ENCODE assay signal across 8 mouse cellular contexts in the genomic region with DNA sequence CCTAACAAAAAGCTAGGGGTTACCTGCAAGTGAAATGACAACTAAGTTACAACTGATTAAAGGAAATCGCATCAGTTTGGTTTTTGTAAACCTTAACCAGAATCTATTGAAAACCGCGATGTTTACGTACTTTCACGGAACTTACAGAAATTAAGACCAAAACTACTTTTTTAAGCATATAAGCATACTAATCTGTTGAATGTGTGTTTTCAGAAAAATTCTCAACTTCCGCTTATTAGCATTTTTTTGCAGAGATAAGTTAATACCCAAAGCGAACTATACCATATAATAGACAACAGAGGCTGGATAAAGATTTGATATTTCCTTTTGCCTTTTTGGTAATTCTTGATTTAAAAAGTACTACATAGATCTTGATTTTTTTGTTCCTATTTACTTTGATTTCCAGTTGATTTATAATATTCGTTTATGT. TPM values are rescaled to one million over a fixed set of nuclear protein-coding genes. Genes with fewer than 3 reads are reported as not detected.
A peak's percentile ranks its signal among the peaks of the same experiment; 100 is the strongest.
DNase-seq lines count a peak whose midpoint lies in the region; ATAC-seq and TF ChIP-seq lines count a peak whose summit lies in the region.

No protein-coding gene starts in this region.

- DNase-seq in heart, adult 11 months, result no peak
- no peak for DNase-seq in ES-E14 (ENCODE audit: low read depth, low spot score)
- DNase-seq in hindbrain, embryonic 11.5 days (ENCODE audit: low spot score), result no peak
- DNase-seq in midbrain, embryonic 11.5 days (ENCODE audit: low spot score, missing footprints), result no peak
- no peak for DNase-seq in adrenal gland, postnatal 10 days
- DNase-seq in gastrocnemius, postnatal 4 days (ENCODE audit: low spot score in 2 of 2), result no peak

- peak overlapping the region; percentile 98 for H3K27ac ChIP-seq in heart, embryonic 15.5 days
- H3K27ac ChIP-seq in ES-E14 (ENCODE audit: insufficient read depth, low read depth, low read length, poor library complexity, severe bottlenecking), result no peak overlapping the region; the same call in 1 of the 2 replicates
- H3K27ac ChIP-seq in hindbrain, embryonic 11.5 days (ENCODE audit: low read depth, low read length), result no peak overlapping the region; the same call in 1 of the 2 replicates
- H3K27ac ChIP-seq in midbrain, embryonic 11.5 days (ENCODE audit: low read depth, low read length), result no peak overlapping the region

- peaks cover 13% of the 10 kb centered on the region for H3K4me1 ChIP-seq in heart, embryonic 15.5 days (replicated peaks)
- peaks cover 0 to 3% of the 10 kb centered on the region in 2 experiments; a peak in 1 of 4 replicates for H3K4me1 ChIP-seq in ES-E14 (ENCODE audit: control insufficient read depth in 2 of 2, insufficient read depth in 2 of 2, low read length in 2 of 2, poor library complexity in 1 of 2)
- H3K4me1 ChIP-seq in hindbrain, embryonic 11.5 days (replicated peaks; ENCODE audit: control insufficient read depth, insufficient read depth, low read length), result no peaks in the 10 kb centered on the region; the same call in 1 of the 2 replicates
- H3K4me1 ChIP-seq in midbrain, embryonic 11.5 days (ENCODE audit: control insufficient read depth, insufficient read depth, low read length), result peaks cover 8% of the 10 kb centered on the region; the same call in 1 of the 2 replicates

- H3K9ac ChIP-seq in heart, embryonic 15.5 days, result peak overlapping the region; percentile 79
- H3K9ac ChIP-seq in ES-E14 (ENCODE audit: insufficient read depth, low read depth, low read length, poor library complexity, severe bottlenecking), result peak overlapping the region; percentile 95; the same call in 1 of the 2 replicates
- H3K9ac ChIP-seq in hindbrain, embryonic 11.5 days (ENCODE audit: low read depth, low read length), result peak overlapping the region; percentile 94
- H3K9ac ChIP-seq in midbrain, embryonic 11.5 days (ENCODE audit: low read length), result peak overlapping the region; percentile 95

- H3K4me3 ChIP-seq in heart, embryonic 15.5 days, result peak overlapping the region; percentile 67
- peak overlapping the region; percentile 95 for H3K4me3 ChIP-seq in ES-E14 (ENCODE audit: insufficient read depth in 1 of 2, low read depth in 1 of 2, low read length in 2 of 2, poor library complexity in 1 of 2, severe bottlenecking in 1 of 2)
- H3K4me3 ChIP-seq in hindbrain, embryonic 11.5 days (ENCODE audit: low read depth, low read length), result peak overlapping the region; percentile 88
- peak overlapping the region; percentile 87 for H3K4me3 ChIP-seq in midbrain, embryonic 11.5 days (ENCODE audit: low read depth, low read length)

- H3K36me3 ChIP-seq in heart, embryonic 15.5 days, result 0 out of 2 replicates have a peak, but pooled peaks cover 4% of the 10 kb centered on the region
- H3K36me3 ChIP-seq in ES-E14 (ENCODE audit: control insufficient read depth, insufficient read depth, low read length, poor library complexity, severe bottlenecking), result no peaks in the 10 kb centered on the region
- H3K36me3 ChIP-seq in hindbrain, embryonic 11.5 days (ENCODE audit: control insufficient read depth, insufficient read depth, low read length), result no peaks in the 10 kb centered on the region
- no peaks in the 10 kb centered on the region for H3K36me3 ChIP-seq in midbrain, embryonic 11.5 days (ENCODE audit: control insufficient read depth, insufficient read depth, low read length)

- WGBS in heart, embryonic 15.5 days, result 13% methylated on average over 8 of the region's 8 CpGs
- 21% methylated on average over 8 of the region's 8 CpGs for WGBS in hindbrain, embryonic 11.5 days
- 18% methylated on average over 8 of the region's 8 CpGs for WGBS in midbrain, embryonic 11.5 days

- in situ Hi-C loops in ES-E14 (cut with MboI; ENCODE audit: low sequenced_read_pairs in 2 of 2, unreplicated experiment in 2 of 2), result no loop called here

- no peaks in the 10 kb centered on the region for H3K27me3 ChIP-seq in heart, embryonic 15.5 days
- no peaks in the 10 kb centered on the region for H3K27me3 ChIP-seq in hindbrain, embryonic 11.5 days (ENCODE audit: control insufficient read depth, insufficient read depth, low read length)
- H3K27me3 ChIP-seq in midbrain, embryonic 11.5 days (ENCODE audit: control insufficient read depth, insufficient read depth, low read length), result no peaks in the 10 kb centered on the region

- H3K4me2 ChIP-seq in heart, embryonic 15.5 days, result peak overlapping the region; percentile 85
- peak overlapping the region; percentile 83 for H3K4me2 ChIP-seq in hindbrain, embryonic 11.5 days (replicated peaks; ENCODE audit: low read depth, low read length)
- H3K4me2 ChIP-seq in midbrain, embryonic 11.5 days, result peak overlapping the region; percentile 76

- ATAC-seq in heart, embryonic 15.5 days (replicated peaks; ENCODE audit: insufficient number of reproducible peaks, insufficient read depth, low FRiP score, low read depth), result no peak
- ATAC-seq in hindbrain, embryonic 11.5 days (ENCODE audit: low FRiP score), result no peak
- ATAC-seq in midbrain, embryonic 11.5 days (ENCODE audit: low FRiP score), result no peak
- no peak for ATAC-seq in megakaryocyte-erythroid progenitor cell, adult 5-6 weeks (replicated peaks; ENCODE audit: low FRiP score, low TSS enrichment, poor library complexity, severe bottlenecking)

- H3K9me3 ChIP-seq in heart, embryonic 15.5 days (replicated peaks), result no peaks in the 10 kb centered on the region
- H3K9me3 ChIP-seq in ES-E14 (ENCODE audit: control insufficient read depth, insufficient read depth, low read depth, low read length), result no peaks in the 10 kb centered on the region
- H3K9me3 ChIP-seq in hindbrain, embryonic 11.5 days (ENCODE audit: control insufficient read depth, low read length), result no peaks in the 10 kb centered on the region
- no peaks in the 10 kb centered on the region for H3K9me3 ChIP-seq in midbrain, embryonic 11.5 days (ENCODE audit: control insufficient read depth, low read length)

TF ChIP-seq in ES-E14, 5 proteins besides CTCF, POLR2A, EP300 and RAD21:
- TF ChIP-seq ZNF384 (IDR thresholded peaks at IDR 0.05; ENCODE audit: low read depth, low read length) (no peak), CHD2 (IDR thresholded peaks at IDR 0.05; ENCODE audit: low read depth, low read length) (no peak), HCFC1 (IDR thresholded peaks at IDR 0.05; ENCODE audit: borderline replicate concordance, insufficient read depth, low read length) (no peak), ZC3H11A (IDR thresholded peaks at IDR 0.05; ENCODE audit: borderline replicate concordance, low read depth, low read length) (no peak), MAFK (IDR thresholded peaks at IDR 0.05; ENCODE audit: insufficient read depth, low read depth, low read length) (no peak)
TF ChIP-seq in ES-E14: peak in this region for 0.

RNA-seq across cellular contexts. Expression of a gene that starts 1.0 kb away (rescaled TPM):
- 7.4 and 8.3 TPM in 2 replicates for polyA plus RNA-seq in heart, embryonic 15.5 days (2015; fragmentation: Nextera tagmentation; extraction: Ambion mirVana)
- 33.1 and 33.7 TPM in 2 replicates for total RNA-seq in ES-E14 (2012; rRNA removed)
- 5.4 and 9.2 TPM in 2 replicates for polyA plus RNA-seq in hindbrain, embryonic 11.5 days (2014; fragmentation: Nextera tagmentation; extraction: Ambion mirVana)
- 4.5 and 5.7 TPM in 2 replicates for polyA plus RNA-seq in midbrain, embryonic 11.5 days (2014; fragmentation: Nextera tagmentation; extraction: Ambion mirVana)
- 10 to 100 TPM; 44.3 to 47.3 TPM for total RNA-seq in adrenal gland, postnatal 10 days (2021)
- 31.2 and 33.9 TPM in 2 replicates for total RNA-seq in megakaryocyte-erythroid progenitor cell, adult 5-6 weeks (2014; fragmentation: Nextera tagmentation)
- total RNA-seq in megakaryocyte-erythroid progenitor cell, adult 5-6 weeks (2017), result 31.1 and 37.7 TPM in 2 replicates
- total RNA-seq in gastrocnemius, postnatal 4 days (2021), result 10 to 100 TPM; 34.6 to 42.5 TPM
